In genomic region chr9:41377701-41378626, GRCm38 (mm10) we compare ENCODE assay signal across 9 mouse cellular contexts.
DNase-seq lines count a peak whose midpoint lies in the region; ATAC-seq and TF ChIP-seq lines count a peak whose summit lies in the region.
"Had no signal": no experiment of that assay in that cellular context is flagged by ENCODE, and none has a peak within 500 bp of the region (broad histone marks: within the 10 kb centered on the region; RNA-seq: fewer than 3 reads in every experiment).

No protein-coding gene starts in this region.

- H3K4me2 ChIP-seq in hindbrain, embryonic 12.5 days (replicated peaks): peak overlapping the region; percentile 62
- H3K4me2 ChIP-seq in midbrain, embryonic 16.5 days (ENCODE audit: low read length): peak overlapping the region; percentile 79

- no peaks in the 10 kb centered on the region for H3K79me2 ChIP-seq in heart, adult 2 months (replicated peaks; ENCODE audit: control insufficient read depth, insufficient read depth, low read length)

- H3K27ac ChIP-seq in heart, adult 2 months: peak overlapping the region; percentile 7
- peak overlapping the region; percentile 85 for H3K27ac ChIP-seq in cortical plate, adult 2 months (ENCODE audit: insufficient read depth, low read length)
- peak overlapping the region; percentile 99 for H3K27ac ChIP-seq in hindbrain, embryonic 12.5 days
- H3K27ac ChIP-seq in midbrain, embryonic 16.5 days (ENCODE audit: low read length): peak overlapping the region; percentile 98

- WGBS in heart, adult 2 months: 59% methylated on average over 18 of the region's 18 CpGs
- 18% methylated on average over 18 of the region's 18 CpGs for WGBS in hindbrain, embryonic 12.5 days
- WGBS in midbrain, embryonic 16.5 days: 3% methylated on average over 18 of the region's 18 CpGs

- no peaks in the 10 kb centered on the region for H3K9me3 ChIP-seq in hindbrain, embryonic 12.5 days (replicated peaks)
- no peaks in the 10 kb centered on the region for H3K9me3 ChIP-seq in midbrain, embryonic 16.5 days (replicated peaks; ENCODE audit: control insufficient read depth, low read length, poor library complexity, severe bottlenecking)

- peak; percentile 62 for ATAC-seq in hindbrain, embryonic 12.5 days (ENCODE audit: low FRiP score)
- ATAC-seq in midbrain, embryonic 16.5 days: peak; percentile 55

- H3K9ac ChIP-seq in heart, adult 2 months (ENCODE audit: low read depth, low read length): no peak overlapping the region
- peak overlapping the region; percentile 82 for H3K9ac ChIP-seq in hindbrain, embryonic 12.5 days
- peak overlapping the region; percentile 85 for H3K9ac ChIP-seq in midbrain, embryonic 16.5 days (ENCODE audit: low read depth, low read length)

- no peak for TF ChIP-seq POLR2A in heart, adult 2 months (IDR thresholded peaks at IDR 0.05; ENCODE audit: insufficient read depth, low read depth, low read length)
- TF ChIP-seq POLR2A in cortical plate, adult 2 months (IDR thresholded peaks at IDR 0.05; ENCODE audit: extremely low read depth, insufficient read depth, low read length): peak; percentile 53; the same call in 1 of the 2 replicates

- H3K27me3 ChIP-seq in heart, adult 2 months (ENCODE audit: control insufficient read depth, insufficient read depth, low read length): no peaks in the 10 kb centered on the region
- H3K27me3 ChIP-seq in hindbrain, embryonic 12.5 days: no peaks in the 10 kb centered on the region
- no peaks in the 10 kb centered on the region for H3K27me3 ChIP-seq in midbrain, embryonic 16.5 days (ENCODE audit: control insufficient read depth, insufficient read depth, low read depth, low read length)

- H3K4me3 ChIP-seq in heart, adult 2 months: no peak overlapping the region
- H3K4me3 ChIP-seq in cortical plate, adult 2 months (ENCODE audit: insufficient read depth, low read length): peak overlapping the region; percentile 52
- peak overlapping the region; percentile 40 for H3K4me3 ChIP-seq in hindbrain, embryonic 12.5 days
- H3K4me3 ChIP-seq in midbrain, embryonic 16.5 days (ENCODE audit: low read depth, low read length): peak overlapping the region; percentile 48

- DNase-seq in heart, adult 2 months: no peak
- DNase-seq in heart, adult 18-20 months: no peak
- DNase-seq in adrenal gland, adult 2 months: no peak
- DNase-seq in thymus, postnatal 4 days: no peak
- no peak for DNase-seq in lung, postnatal 4 days
- DNase-seq: kidney, adult 18-20 months had no signal

- intact Hi-C loops in heart, adult 2 months (cut with DNase I): loop anchor here (2.0 to 5.0 kb wide), 5 partner anchors 51 to 574 kb away; no protein-coding TSS in a partner anchor

- peaks cover 3% of the 10 kb centered on the region for H3K4me1 ChIP-seq in heart, adult 2 months (ENCODE audit: control insufficient read depth, insufficient read depth, low read length)
- peaks cover 2% of the 10 kb centered on the region; the same call in 1 of the 2 replicates for H3K4me1 ChIP-seq in cortical plate, adult 2 months (ENCODE audit: control insufficient read depth, insufficient read depth, low read length)
- peaks cover 61% of the 10 kb centered on the region for H3K4me1 ChIP-seq in hindbrain, embryonic 12.5 days
- peaks cover 38% of the 10 kb centered on the region for H3K4me1 ChIP-seq in midbrain, embryonic 16.5 days (ENCODE audit: control insufficient read depth, insufficient read depth, low read length)

- no peaks in the 10 kb centered on the region for H3K36me3 ChIP-seq in heart, adult 2 months (ENCODE audit: control insufficient read depth, insufficient read depth, low read length)
- H3K36me3 ChIP-seq in hindbrain, embryonic 12.5 days: no peaks in the 10 kb centered on the region
- no peaks in the 10 kb centered on the region for H3K36me3 ChIP-seq in midbrain, embryonic 16.5 days (ENCODE audit: control insufficient read depth, insufficient read depth, low read length)

- TF ChIP-seq CTCF in heart, adult 2 months (IDR thresholded peaks at IDR 0.05): no peak
- TF ChIP-seq CTCF in cortical plate, adult 2 months (IDR thresholded peaks at IDR 0.05; ENCODE audit: extremely low read depth, insufficient read depth, low read length): no peak

- TF ChIP-seq EP300 in heart, adult 2 months (IDR thresholded peaks at IDR 0.05; ENCODE audit: insufficient read depth, low read depth, low read length): no peak

Comparison
In these comparisons a context has a peak if more than half of its experiments do, and no peak if none do; other contexts are left out.
1. H3K27ac ChIP-seq: peak in every context shown above with its lines; median percentile 99 in hindbrain, embryonic 12.5 days; 98 in midbrain, embryonic 16.5 days; 85 in cortical plate, adult 2 months; 7 in heart, adult 2 months.